Mouse (Mus musculus) myocyte (in vitro differentiated cells): ENCODE measurements around the gene Ddx47.

Source experiments
- E2F4 ChIP-seq: IDR thresholded peaks from one replicate; pipeline ENCODE4 v1.6.1; 2011; ENCODE audit warnings: mild to moderate bottlenecking, control low read depth, moderate library complexity; ENCODE audit not compliant: insufficient read depth
- MAX ChIP-seq: IDR thresholded peaks from one replicate; pipeline ENCODE4 v1.6.1; 2011; ENCODE audit warnings: low read depth, mild to moderate bottlenecking, control low read depth
- MYOG ChIP-seq, 3 experiments: IDR thresholded peaks; one replicate each; pipeline ENCODE4 v1.6.1; 2011; ENCODE audit warnings: control low read depth in 2 of 3, low read depth in 2 of 3, mild to moderate bottlenecking in 2 of 3; ENCODE audit not compliant: insufficient read length in 2 of 3, control insufficient read depth in 1 of 3, insufficient read depth in 1 of 3
- POLR2A ChIP-seq: IDR thresholded peaks from one replicate; pipeline ENCODE4 v1.6.1; 2011; ENCODE audit warnings: low read depth, mild to moderate bottlenecking, control low read depth, moderate library complexity; ENCODE audit not compliant: insufficient read length
- REST ChIP-seq: IDR thresholded peaks from one replicate; pipeline ENCODE4 v1.6.1; 2011; ENCODE audit warnings: mild to moderate bottlenecking, control low read depth, moderate library complexity; ENCODE audit not compliant: insufficient read depth, insufficient read length
- SRF ChIP-seq: IDR thresholded peaks from one replicate; pipeline ENCODE4 v1.6.1; 2011; ENCODE audit warnings: low read depth; ENCODE audit not compliant: control insufficient read depth, insufficient read length
- TCF12 ChIP-seq: IDR thresholded peaks from one replicate; pipeline ENCODE4 v1.6.1; 2011; ENCODE audit warnings: mild to moderate bottlenecking, control low read depth; ENCODE audit not compliant: poor library complexity, insufficient read depth, severe bottlenecking
- USF1 ChIP-seq: IDR thresholded peaks from one replicate; pipeline ENCODE4 v1.6.1; 2011; ENCODE audit warnings: low read depth, mild to moderate bottlenecking, control low read depth, moderate library complexity

DNA sequence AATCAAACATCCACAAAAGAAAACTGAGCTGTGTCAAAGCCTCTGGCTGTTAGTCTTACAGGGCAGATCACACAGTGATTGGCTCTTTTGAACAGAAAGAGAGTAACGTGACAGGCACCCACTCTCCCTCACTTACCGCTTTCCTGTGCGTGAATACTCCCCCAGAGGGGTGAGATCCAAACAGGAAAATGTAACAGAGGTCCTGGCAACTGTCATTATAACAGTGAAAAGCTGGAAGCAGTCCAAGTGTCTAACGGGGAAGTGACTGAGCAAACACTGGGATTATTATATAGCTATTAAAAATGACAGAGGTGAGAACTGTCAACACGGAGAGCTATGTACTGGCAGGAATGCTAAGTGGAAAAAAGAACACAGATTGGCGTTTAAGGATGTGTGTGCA is 34.8 kb upstream of the Ddx47 start:
- TF ChIP-seq POLR2A: no peak
- TF ChIP-seq USF1: no peak
- TF ChIP-seq TCF12: no peak
- TF ChIP-seq MAX: no peak
- TF ChIP-seq E2F4: no peak
- TF ChIP-seq SRF: no peak
- TF ChIP-seq REST: no peak
- TF ChIP-seq MYOG (IDR thresholded peaks at IDR 0.05; ENCODE audit: control insufficient read depth in 1 of 3, insufficient read depth in 1 of 3, insufficient read length in 2 of 3, low read depth in 2 of 3): no peak
